Mouse (Mus musculus) liver, embryonic 12.5 days (tissue): ENCODE measurements at regions not wholly inside any gene's neighbourhood (a gene's known extent, or its start where the extent isn't known, plus 50 kb on each side); places are given as distances from the start of the nearest gene placed in this dataset.

ENCODE experiments used
- ATAC-seq: fragments of 200-750 bp; cut with Nextera tagmentation; 2 replicates; pipeline ENCODE4 v1.8.0; 2017; ENCODE audit warnings: moderate number of reproducible peaks, mild to moderate bottlenecking, moderate library complexity
- H3K27ac ChIP-seq: fragments of 300-500 bp; sonication (generic); 2 replicates; pipeline ENCODE4 v1.5.1; 2016; ENCODE audit warnings: mild to moderate bottlenecking
- H3K27me3 ChIP-seq: fragments of 300-500 bp; sonication (generic); replicated peaks from 2 replicates; pipeline ENCODE4 v1.6.1; 2016; ENCODE audit warnings: mild to moderate bottlenecking, moderate library complexity
- H3K36me3 ChIP-seq: fragments of 300-500 bp; sonication (generic); 2 replicates; pipeline ENCODE4 v1.6.1; 2016; ENCODE audit warnings: mild to moderate bottlenecking, moderate library complexity
- H3K4me1 ChIP-seq: fragments of 300-500 bp; sonication (generic); 2 replicates; pipeline ENCODE4 v1.6.1; 2016
- H3K4me2 ChIP-seq: fragments of 300-500 bp; sonication (generic); 2 replicates; pipeline ENCODE4 v1.6.1; 2016; ENCODE audit warnings: mild to moderate bottlenecking, moderate library complexity
- H3K4me3 ChIP-seq: fragments of 300-500 bp; sonication (generic); 2 replicates; pipeline ENCODE4 v1.5.1; 2016; ENCODE audit warnings: mild to moderate bottlenecking, moderate library complexity
- H3K9ac ChIP-seq: fragments of 300-500 bp; sonication (generic); 2 replicates; pipeline ENCODE4 v1.6.1; 2016; ENCODE audit warnings: mild to moderate bottlenecking, moderate library complexity
- H3K9me3 ChIP-seq: fragments of 300-500 bp; sonication (generic); replicated peaks from 2 replicates; pipeline ENCODE4 v1.6.1; 2016; ENCODE audit warnings: mild to moderate bottlenecking, moderate library complexity
- WGBS: fragments of 180-500 bp; shearing (Covaris S2); methylation state at CpG from one replicate; pipeline ENCODE4 v1.1.7; 2016; ENCODE audit not compliant: insufficient replicate concordance; 5-methylcytosine and 5-hydroxymethylcytosine counted together

DNA sequence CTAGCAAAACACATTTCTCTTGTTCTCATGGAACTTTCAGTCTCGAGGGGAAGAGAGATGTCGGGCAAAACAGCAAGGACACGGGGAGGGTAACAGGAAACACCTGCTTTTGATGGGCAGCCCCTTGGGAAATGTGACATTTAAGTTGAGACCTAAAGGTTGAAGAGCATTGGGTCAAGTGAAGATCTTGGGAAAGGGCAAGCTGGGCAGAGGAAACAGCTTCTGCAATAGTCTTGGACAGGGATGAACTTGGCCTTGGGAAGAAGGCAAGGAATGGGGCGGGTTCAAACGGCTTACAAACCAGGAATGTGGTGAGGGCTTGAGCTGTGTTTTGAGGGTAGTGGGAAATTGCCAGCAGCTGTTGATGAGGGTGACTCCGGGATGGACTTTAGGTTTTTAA is 143.0 kb downstream of the Fam43a start:
- Histone ChIP-seq H3K36me3 (no peaks in the 10 kb centered on the region), H3K4me2 (no peak overlapping the region), H3K27me3 (0 out of 2 replicates have a peak, but pooled peaks cover 14% of the 10 kb centered on the region), H3K4me3 (no peak overlapping the region), H3K9ac (no peak overlapping the region), H3K27ac (no peak overlapping the region), H3K4me1 (peaks cover 7% of the 10 kb centered on the region; the same call in 1 of the 2 replicates), H3K9me3 (no peaks in the 10 kb centered on the region)
- 45% methylated on average over 6 of the region's 6 CpGs for WGBS
- no peak for ATAC-seq

DNA sequence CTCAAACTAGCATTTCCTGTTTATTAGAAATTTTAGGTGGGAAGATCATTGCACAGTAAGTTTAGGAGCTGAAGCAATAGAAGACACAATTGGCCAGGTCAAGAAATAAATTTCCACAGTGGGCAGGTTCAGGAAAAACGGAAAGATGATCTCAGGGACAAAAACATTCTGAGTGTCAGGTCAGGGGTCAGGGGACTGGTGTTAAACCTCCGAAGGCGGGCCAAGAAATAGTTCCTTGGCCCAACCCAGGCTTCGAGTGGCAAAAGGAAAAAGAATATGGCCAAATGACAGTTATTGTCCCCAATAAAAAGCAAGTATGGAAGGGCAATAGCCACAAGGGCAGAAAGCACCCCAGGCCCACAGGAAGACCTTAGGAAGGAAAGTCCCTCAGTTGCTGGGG is 144.0 kb downstream of the Fam43a start:
- ATAC-seq = no peak
- Histone ChIP-seq H3K9me3 (no peaks in the 10 kb centered on the region), H3K27me3 (0 out of 2 replicates have a peak, but pooled peaks cover 14% of the 10 kb centered on the region), H3K9ac (no peak overlapping the region), H3K36me3 (no peaks in the 10 kb centered on the region), H3K4me1 (no peaks in the 10 kb centered on the region), H3K4me3 (no peak overlapping the region), H3K27ac (no peak overlapping the region), H3K4me2 (no peak overlapping the region)
- 65% methylated on average over 4 of the region's 4 CpGs for WGBS

DNA sequence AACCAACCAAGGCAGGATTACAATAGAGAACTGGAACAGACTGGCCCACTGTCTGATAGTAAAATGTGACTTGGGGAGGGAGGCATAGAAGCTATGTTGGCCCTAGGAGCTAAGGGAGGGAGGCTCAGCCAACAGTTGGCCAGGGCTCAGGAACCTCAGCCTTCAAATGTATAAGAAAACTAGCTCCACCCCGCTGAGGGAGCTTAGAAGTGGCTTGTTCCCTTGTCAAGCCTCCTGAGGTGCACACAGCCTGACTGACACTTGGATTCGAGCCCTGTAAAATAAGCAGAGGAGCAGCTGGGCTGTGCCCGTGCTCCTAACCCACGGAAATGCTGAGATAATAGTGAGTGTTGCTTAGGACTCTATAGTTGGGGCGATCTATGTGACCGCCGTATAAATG is 144.7 kb downstream of the Fam43a start:
- H3K9ac ChIP-seq = no peak overlapping the region
- no peaks in the 10 kb centered on the region for H3K9me3 ChIP-seq
- no peak for ATAC-seq
- H3K4me2 ChIP-seq = no peak overlapping the region
- H3K27ac ChIP-seq = no peak overlapping the region
- no peaks in the 10 kb centered on the region for H3K4me1 ChIP-seq
- 0 out of 2 replicates have a peak, but pooled peaks cover 14% of the 10 kb centered on the region for H3K27me3 ChIP-seq
- no peaks in the 10 kb centered on the region for H3K36me3 ChIP-seq
- WGBS = 50% methylated on average over 7 of the region's 7 CpGs
- H3K4me3 ChIP-seq = no peak overlapping the region

DNA sequence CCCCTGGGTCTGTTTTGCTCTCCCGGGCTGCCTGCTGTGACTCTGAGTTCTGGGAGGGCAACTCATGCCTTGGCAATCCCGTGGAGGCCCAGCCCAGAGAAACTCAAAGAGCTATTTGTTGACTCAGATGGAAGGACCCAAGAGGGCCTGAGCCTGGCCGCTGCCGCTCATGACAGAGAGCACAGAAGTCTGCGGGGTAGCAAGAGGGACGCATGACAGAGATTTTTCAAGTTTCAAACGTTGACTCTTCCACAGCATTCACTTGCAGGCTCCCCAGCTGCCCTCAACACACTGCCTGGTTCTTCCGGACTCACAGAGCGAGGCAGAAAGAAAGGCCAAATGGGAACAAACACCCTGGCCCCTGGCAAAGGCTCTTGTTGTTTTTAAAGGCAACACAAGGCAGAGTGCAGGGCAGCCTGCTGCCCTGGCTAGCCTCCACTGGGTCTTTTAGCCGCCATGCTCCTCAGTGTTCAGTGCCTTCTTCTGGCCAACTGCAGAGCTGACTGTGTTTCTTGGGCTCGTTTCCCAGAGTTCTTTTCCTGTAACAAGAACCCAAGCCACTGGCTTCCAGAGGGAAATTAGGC is 146.2 kb downstream of the Fam43a start:
- Histone ChIP-seq H3K27me3 (0 out of 2 replicates have a peak, but pooled peaks cover 14% of the 10 kb centered on the region), H3K36me3 (no peaks in the 10 kb centered on the region), H3K4me2 (no peak overlapping the region), H3K9ac (no peak overlapping the region), H3K9me3 (no peaks in the 10 kb centered on the region), H3K27ac (no peak overlapping the region), H3K4me1 (no peaks in the 10 kb centered on the region), H3K4me3 (no peak overlapping the region)
- 45% methylated on average over 11 of the region's 11 CpGs for WGBS
- no peak for ATAC-seq

DNA sequence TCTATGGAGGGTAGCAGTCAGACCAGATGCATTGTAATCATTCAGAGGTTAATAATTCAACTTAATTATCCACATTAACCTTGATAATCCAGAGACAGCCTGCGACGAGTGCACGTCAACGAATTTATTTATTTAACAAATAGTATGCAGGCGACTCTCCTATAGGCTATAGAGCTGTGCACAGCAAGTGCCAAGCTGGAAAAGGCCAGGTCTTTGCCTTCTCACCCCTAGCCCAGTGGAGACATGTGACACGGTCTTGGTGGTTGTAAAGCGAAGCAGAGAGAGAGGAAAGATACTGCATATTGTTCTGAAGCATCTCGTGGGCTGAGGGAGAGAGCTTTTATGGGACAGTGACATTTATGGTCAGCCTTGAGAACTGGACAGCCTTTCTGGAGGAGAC is 146.7 kb downstream of the Fam43a start:
- no peak overlapping the region for H3K4me2 ChIP-seq
- no peak overlapping the region for H3K9ac ChIP-seq
- WGBS = 65% methylated on average over 8 of the region's 8 CpGs
- no peak overlapping the region for H3K4me3 ChIP-seq
- no peaks in the 10 kb centered on the region for H3K36me3 ChIP-seq
- H3K4me1 ChIP-seq = no peaks in the 10 kb centered on the region
- no peaks in the 10 kb centered on the region for H3K9me3 ChIP-seq
- no peak overlapping the region for H3K27ac ChIP-seq
- H3K27me3 ChIP-seq = 0 out of 2 replicates have a peak, but pooled peaks cover 14% of the 10 kb centered on the region
- ATAC-seq = no peak

DNA sequence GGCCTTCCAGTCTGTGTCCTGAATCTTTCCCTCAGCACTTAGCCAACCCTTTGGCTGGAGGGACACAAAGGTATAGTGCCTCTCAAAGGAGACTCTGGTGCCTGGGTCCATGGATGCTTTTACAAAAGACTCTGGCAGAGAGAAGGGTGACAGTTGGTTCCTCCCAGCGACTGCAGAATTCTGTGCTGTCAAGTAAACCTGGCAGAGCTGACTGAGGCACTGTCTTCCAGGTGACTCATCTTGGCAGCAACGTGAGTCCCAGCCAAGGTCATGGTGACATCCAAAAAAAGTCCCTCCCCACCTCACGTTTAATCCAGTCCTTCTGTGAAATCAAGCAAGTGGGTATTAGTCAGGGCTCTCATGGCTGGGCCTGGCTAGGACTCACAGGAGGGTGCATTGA is 150.3 kb downstream of the Fam43a start:
- no peaks in the 10 kb centered on the region for H3K9me3 ChIP-seq
- H3K9ac ChIP-seq = no peak overlapping the region
- no peak overlapping the region for H3K27ac ChIP-seq
- no peaks in the 10 kb centered on the region for H3K36me3 ChIP-seq
- H3K4me1 ChIP-seq = no peaks in the 10 kb centered on the region
- 0 out of 2 replicates have a peak, but pooled peaks cover 5% of the 10 kb centered on the region for H3K27me3 ChIP-seq
- no peak for ATAC-seq
- no peak overlapping the region for H3K4me3 ChIP-seq
- no peak overlapping the region for H3K4me2 ChIP-seq
- WGBS = 46% methylated on average over 3 of the region's 3 CpGs

DNA sequence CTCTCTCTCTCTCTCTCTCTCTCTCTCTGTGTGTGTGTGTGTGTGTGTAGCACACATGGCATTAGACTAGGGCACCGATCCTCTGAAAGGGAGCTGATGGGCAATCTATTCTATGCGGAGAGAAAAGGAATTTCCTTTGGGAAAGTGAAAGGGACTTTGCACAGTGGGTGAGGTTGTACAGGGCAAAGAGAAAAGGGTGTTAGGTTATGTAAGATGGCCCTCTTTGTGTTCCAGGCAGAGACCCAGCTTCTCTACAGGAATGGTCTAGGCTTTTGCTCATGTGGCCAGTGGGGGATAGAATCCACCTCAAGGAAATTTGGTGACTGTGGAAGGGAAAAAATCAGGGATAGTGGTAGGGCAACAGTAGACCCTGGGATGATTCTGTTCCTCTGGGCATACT is 156.2 kb downstream of the Fam43a start:
- no peak for ATAC-seq
- Histone ChIP-seq H3K4me3 (no peak overlapping the region), H3K4me2 (no peak overlapping the region), H3K9me3 (no peaks in the 10 kb centered on the region), H3K27ac (no peak overlapping the region), H3K36me3 (no peaks in the 10 kb centered on the region), H3K4me1 (no peaks in the 10 kb centered on the region), H3K9ac (no peak overlapping the region), H3K27me3 (no peaks in the 10 kb centered on the region)
- WGBS = 90% methylated on average over 2 of the region's 2 CpGs

DNA sequence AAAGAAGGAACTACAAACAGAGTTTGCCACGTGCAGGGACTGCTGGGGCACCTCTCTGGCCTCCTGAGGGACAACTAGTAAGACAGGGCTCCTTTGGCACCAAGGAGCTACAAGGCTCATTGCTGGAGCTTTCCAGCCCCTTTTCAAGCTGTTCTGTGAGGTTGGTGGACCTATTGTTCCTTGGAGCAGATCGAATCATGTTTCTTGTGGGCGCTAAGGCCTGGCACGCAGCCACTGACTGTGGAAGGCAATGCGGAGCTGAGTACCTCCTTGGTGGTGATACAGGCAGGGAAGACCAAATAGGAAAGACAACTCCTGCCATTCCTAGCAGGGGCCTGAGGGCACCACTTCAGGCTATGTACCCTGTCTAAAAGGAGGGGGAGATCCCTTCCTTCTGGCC is 157.2 kb downstream of the Fam43a start:
- no peaks in the 10 kb centered on the region for H3K27me3 ChIP-seq
- no peak overlapping the region for H3K4me2 ChIP-seq
- no peak overlapping the region for H3K9ac ChIP-seq
- no peak for ATAC-seq
- H3K9me3 ChIP-seq = no peaks in the 10 kb centered on the region
- no peaks in the 10 kb centered on the region for H3K36me3 ChIP-seq
- H3K4me1 ChIP-seq = no peaks in the 10 kb centered on the region
- 70% methylated on average over 5 of the region's 5 CpGs for WGBS
- no peak overlapping the region for H3K27ac ChIP-seq
- H3K4me3 ChIP-seq = no peak overlapping the region

DNA sequence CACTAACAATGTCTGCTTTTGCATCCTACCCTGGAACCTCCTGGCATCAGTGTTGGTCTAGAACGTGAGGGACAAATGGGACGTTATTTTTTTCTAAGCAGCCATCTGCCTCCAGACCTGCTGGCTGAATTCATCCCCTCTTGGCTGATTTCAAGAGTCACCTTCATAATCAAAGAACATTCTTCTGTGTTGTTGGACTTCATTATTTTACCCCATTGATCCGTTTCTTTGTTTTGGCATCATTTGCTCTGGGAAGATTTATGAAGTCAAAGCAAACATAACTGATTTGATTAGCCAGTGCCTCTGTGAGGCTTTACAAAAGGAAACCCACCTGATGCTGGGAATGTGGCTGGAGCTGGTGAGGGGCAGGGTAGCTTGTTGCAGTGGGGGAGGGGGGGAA is 158.0 kb downstream of the Fam43a start:
- Histone ChIP-seq H3K4me3 (no peak overlapping the region), H3K4me1 (no peaks in the 10 kb centered on the region), H3K4me2 (no peak overlapping the region), H3K36me3 (no peaks in the 10 kb centered on the region), H3K27ac (no peak overlapping the region), H3K9me3 (no peaks in the 10 kb centered on the region), H3K27me3 (no peaks in the 10 kb centered on the region), H3K9ac (no peak overlapping the region)
- 69% methylated on average over 3 of the region's 3 CpGs for WGBS
- ATAC-seq = no peak

DNA sequence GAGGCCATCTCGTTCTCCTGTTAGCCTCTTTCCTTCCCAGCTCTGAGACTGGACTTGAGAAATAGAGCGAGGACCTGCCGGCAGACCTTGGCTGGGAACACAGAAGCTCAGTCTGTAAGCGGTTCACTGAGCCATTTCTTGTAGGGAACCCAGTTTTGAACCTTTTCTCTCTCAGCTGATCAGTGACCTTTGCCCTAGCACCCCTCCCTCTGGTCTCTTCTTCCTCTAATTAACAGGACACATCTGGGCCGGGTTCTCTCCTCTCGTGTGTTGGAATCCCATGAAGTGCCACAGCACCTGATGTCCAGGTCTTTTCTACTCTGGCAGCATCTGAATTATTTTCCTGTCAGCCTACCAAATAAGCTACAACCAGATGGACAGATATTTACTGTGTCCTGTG is 158.5 kb downstream of the Fam43a start:
- no peaks in the 10 kb centered on the region for H3K36me3 ChIP-seq
- WGBS = 70% methylated on average over 6 of the region's 6 CpGs
- H3K27me3 ChIP-seq = no peaks in the 10 kb centered on the region
- no peak overlapping the region for H3K9ac ChIP-seq
- H3K4me2 ChIP-seq = no peak overlapping the region
- no peak overlapping the region for H3K27ac ChIP-seq
- H3K4me3 ChIP-seq = no peak overlapping the region
- no peaks in the 10 kb centered on the region for H3K9me3 ChIP-seq
- no peaks in the 10 kb centered on the region for H3K4me1 ChIP-seq
- ATAC-seq = no peak

DNA sequence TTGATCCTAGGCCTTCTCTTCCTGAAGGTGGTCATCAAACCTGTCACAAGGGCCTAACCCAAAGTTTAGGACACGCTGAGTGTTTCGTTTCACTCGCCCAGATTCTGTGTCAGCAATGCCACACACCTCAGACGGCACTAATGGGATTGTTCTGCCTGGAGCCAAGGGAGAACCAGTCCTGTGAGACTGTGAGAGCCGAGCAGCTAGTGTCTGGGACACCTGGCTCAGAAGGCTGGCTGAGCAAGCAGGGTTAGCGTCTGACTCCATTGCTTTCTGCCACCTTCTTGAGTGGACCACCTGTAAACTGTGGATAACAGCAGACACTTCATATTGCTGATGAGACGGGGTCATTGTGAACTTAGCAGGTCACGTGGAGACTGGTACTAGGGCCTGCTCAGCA is 160.0 kb downstream of the Fam43a start:
- Histone ChIP-seq H3K27ac (no peak overlapping the region), H3K4me2 (no peak overlapping the region), H3K9me3 (no peaks in the 10 kb centered on the region), H3K36me3 (no peaks in the 10 kb centered on the region), H3K9ac (no peak overlapping the region), H3K4me3 (no peak overlapping the region), H3K4me1 (no peaks in the 10 kb centered on the region), H3K27me3 (no peaks in the 10 kb centered on the region)
- ATAC-seq = no peak
- 76% methylated on average over 8 of the region's 8 CpGs for WGBS

DNA sequence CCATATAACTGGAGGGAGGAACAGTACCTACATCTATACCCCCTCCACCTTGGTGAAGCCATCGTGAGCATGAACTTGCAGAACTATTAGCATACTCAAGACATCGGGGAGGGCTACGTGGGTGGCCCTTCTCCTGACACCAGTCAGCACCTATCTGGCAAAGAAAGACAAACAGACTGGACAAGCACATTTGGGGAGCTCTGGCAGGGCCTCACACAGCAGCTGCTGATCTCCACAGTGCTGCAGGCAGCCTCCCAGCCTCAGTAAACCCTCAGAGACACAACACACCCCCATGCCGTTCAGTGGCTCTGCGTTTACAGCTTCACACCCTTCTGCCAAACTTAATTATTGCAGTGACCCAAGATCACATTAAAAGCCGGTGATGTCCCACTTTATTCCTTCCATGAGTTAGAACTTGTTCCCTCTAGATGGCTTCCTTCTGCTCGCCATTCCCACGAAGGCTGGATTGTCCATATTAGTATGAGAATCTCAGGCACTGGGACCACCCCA is 161.7 kb downstream of the Fam43a start:
- Histone ChIP-seq H3K9ac (no peak overlapping the region), H3K36me3 (no peaks in the 10 kb centered on the region), H3K4me2 (no peak overlapping the region), H3K27me3 (no peaks in the 10 kb centered on the region), H3K4me1 (no peaks in the 10 kb centered on the region), H3K27ac (no peak overlapping the region), H3K9me3 (no peaks in the 10 kb centered on the region), H3K4me3 (no peak overlapping the region)
- WGBS = 64% methylated on average over 8 of the region's 8 CpGs
- no peak for ATAC-seq
